Comparison of ENCODE assay signal across 8 mouse cellular contexts in genomic region chr2:139678275-139679140, GRCm38 (mm10). TPM values are rescaled to one million over a fixed set of nuclear protein-coding genes. Genes with fewer than 3 reads are reported as not detected.
DNase-seq lines count a peak whose midpoint lies in the region; ATAC-seq and TF ChIP-seq lines count a peak whose summit lies in the region.

No protein-coding gene starts in this region.

- H3K36me3 ChIP-seq in heart, embryonic 11.5 days (ENCODE audit: control insufficient read depth, insufficient read depth, low read length): no peaks in the 10 kb centered on the region
- no peaks in the 10 kb centered on the region for H3K36me3 ChIP-seq in limb, embryonic 14.5 days (ENCODE audit: control insufficient read depth, insufficient read depth, low read length)
- no peaks in the 10 kb centered on the region for H3K36me3 ChIP-seq in myocyte (ENCODE audit: control insufficient read depth, insufficient read depth)

- ATAC-seq in heart, embryonic 11.5 days (replicated peaks; ENCODE audit: insufficient number of reproducible peaks, low FRiP score, low TSS enrichment): peak; percentile 75
- ATAC-seq in limb, embryonic 14.5 days (ENCODE audit: low FRiP score, low read depth): peak; percentile 85

- under 1% methylated on average over 63 of the region's 84 CpGs for WGBS in heart, embryonic 11.5 days (ENCODE audit: insufficient replicate concordance)
- WGBS in limb, embryonic 14.5 days: under 1% methylated on average over 57 of the region's 84 CpGs

- peak overlapping the region; percentile 100 for H3K4me2 ChIP-seq in heart, embryonic 11.5 days
- peak overlapping the region; percentile 97 for H3K4me2 ChIP-seq in limb, embryonic 14.5 days (replicated peaks; ENCODE audit: low read depth, low read length, severe bottlenecking)
- H3K4me2 ChIP-seq in myocyte (ENCODE audit: low read depth): peak overlapping the region; percentile 59

- H3ac ChIP-seq in myocyte (ENCODE audit: control insufficient read depth, insufficient read length): no peak overlapping the region

- H3K9me3 ChIP-seq in heart, embryonic 11.5 days (replicated peaks; ENCODE audit: control insufficient read depth, low read length): no peaks in the 10 kb centered on the region
- no peaks in the 10 kb centered on the region for H3K9me3 ChIP-seq in limb, embryonic 14.5 days (ENCODE audit: control insufficient read depth, low read length)

- H3K4me3 ChIP-seq in bone marrow macrophage, adult 2 months (ENCODE audit: insufficient read depth, low read length): peak overlapping the region; percentile 56
- peak overlapping the region; percentile 74 for H3K4me3 ChIP-seq in heart, embryonic 11.5 days (ENCODE audit: low read depth, low read length)
- peak overlapping the region; percentile 96 for H3K4me3 ChIP-seq in limb, embryonic 14.5 days (replicated peaks; ENCODE audit: low read length)
- no peak overlapping the region for H3K4me3 ChIP-seq in myocyte

- no peak overlapping the region for H3K27ac ChIP-seq in bone marrow macrophage, adult 2 months (ENCODE audit: insufficient read depth, low read depth, low read length)
- peak overlapping the region; percentile 6; the same call in 1 of the 2 replicates for H3K27ac ChIP-seq in heart, embryonic 11.5 days (ENCODE audit: low read depth, low read length)
- H3K27ac ChIP-seq in limb, embryonic 14.5 days (replicated peaks; ENCODE audit: low read depth, low read length): peak overlapping the region; percentile 90

- H3K79me2 ChIP-seq in myocyte (ENCODE audit: control insufficient read depth, insufficient read depth): no peaks in the 10 kb centered on the region

- H3K4me1 ChIP-seq in bone marrow macrophage, adult 2 months (ENCODE audit: control insufficient read depth, insufficient read depth, low read length): no peaks in the 10 kb centered on the region
- H3K4me1 ChIP-seq in heart, embryonic 11.5 days (ENCODE audit: control insufficient read depth, insufficient read depth, low read length): peaks cover 5% of the 10 kb centered on the region; the same call in 1 of the 2 replicates
- peaks cover 15% of the 10 kb centered on the region for H3K4me1 ChIP-seq in limb, embryonic 14.5 days (ENCODE audit: control insufficient read depth, insufficient read depth, low read length)

- H3K27me3 ChIP-seq in heart, embryonic 11.5 days (ENCODE audit: control insufficient read depth, insufficient read depth, low read length): peaks cover 19% of the 10 kb centered on the region
- no peaks in the 10 kb centered on the region for H3K27me3 ChIP-seq in limb, embryonic 14.5 days (ENCODE audit: control insufficient read depth, insufficient read depth, low read length)
- peaks cover 26% of the 10 kb centered on the region for H3K27me3 ChIP-seq in myocyte (ENCODE audit: control insufficient read depth, insufficient read depth, insufficient read length)

- H3K9ac ChIP-seq in heart, embryonic 11.5 days (ENCODE audit: low read depth, low read length): peak overlapping the region; percentile 77
- peak overlapping the region; percentile 90 for H3K9ac ChIP-seq in limb, embryonic 14.5 days (ENCODE audit: low read depth, low read length, severe bottlenecking)

- TF ChIP-seq POLR2A in bone marrow macrophage, adult 2 months (IDR thresholded peaks at IDR 0.05; ENCODE audit: borderline replicate concordance, low read depth, low read length): no peak
- TF ChIP-seq POLR2A in limb, embryonic 14.5 days (IDR thresholded peaks at IDR 0.05; ENCODE audit: borderline replicate concordance, extremely low read depth, insufficient read depth, insufficient read length): no peak
- no peak for TF ChIP-seq POLR2A in myocyte (IDR thresholded peaks at IDR 0.05; ENCODE audit: insufficient read length, low read depth)

- DNase-seq in CD4-positive helper T cell, adult 2 months (ENCODE audit: low read depth, low spot score): peak; percentile 7
- DNase-seq in fibroblast of lung, adult 2 months (ENCODE audit: low read depth): peak; percentile 8
- DNase-seq in kidney, adult 9 months: peak; percentile 28
- DNase-seq in limb, embryonic 14.5 days (ENCODE audit: low spot score): peak; percentile 78
- DNase-seq in thymus, postnatal 0 days (ENCODE audit: low spot score): peak; percentile 21

- TF ChIP-seq CTCF in bone marrow macrophage, adult 2 months (IDR thresholded peaks at IDR 0.05; ENCODE audit: low read depth, low read length): no peak

TF ChIP-seq in myocyte, 11 proteins besides CTCF, POLR2A, EP300 and RAD21:
- no peak for TF ChIP-seq REST (IDR thresholded peaks at IDR 0.05; ENCODE audit: insufficient read depth, insufficient read length)
- no peak for TF ChIP-seq SRF (IDR thresholded peaks at IDR 0.05; ENCODE audit: control insufficient read depth, insufficient read length, low read depth)
- TF ChIP-seq CEBPB (IDR thresholded peaks at IDR 0.05; ENCODE audit: insufficient read depth, poor library complexity, severe bottlenecking): no peak
- no peak for TF ChIP-seq POLR2AphosphoS2 (IDR thresholded peaks at IDR 0.05; ENCODE audit: insufficient read length, low read depth)
- TF ChIP-seq MYOG (IDR thresholded peaks at IDR 0.05; ENCODE audit: control insufficient read depth in 1 of 3, insufficient read depth in 1 of 3, insufficient read length in 2 of 3, low read depth in 2 of 3): no peak
- TF ChIP-seq MAX (IDR thresholded peaks at IDR 0.05; ENCODE audit: low read depth): no peak

RNA-seq across cellular contexts. Expression of gene Ism1, which starts 0.5 kb away (rescaled TPM):
- not detected in 2 replicates for polyA plus RNA-seq in bone marrow macrophage, adult 2 months (2012; ENCODE audit: insufficient read depth, insufficient read length, missing spikeins)
- 0.38 and 1.1 TPM in 2 replicates for polyA plus RNA-seq in heart, embryonic 11.5 days (2014; fragmentation: Nextera tagmentation; extraction: Ambion mirVana)
- polyA plus RNA-seq in limb, embryonic 14.5 days (2012; rRNA removed): 12.8 and 15.0 TPM in 2 replicates
- polyA plus RNA-seq in limb, embryonic 14.5 days (2014; fragmentation: Nextera tagmentation; extraction: Ambion mirVana): 10.0 and 11.3 TPM in 2 replicates
- polyA plus RNA-seq in myocyte (2012; fragmentation: generic; extraction: Trizol): not detected
- polyA plus RNA-seq in thymus, postnatal 0 days (2015; fragmentation: Nextera tagmentation; extraction: Ambion mirVana): 0.12 and 0.13 TPM in 2 replicates

Comparison
In these comparisons a context has a peak if more than half of its experiments do, and no peak if none do; other contexts are left out.
1. DNase-seq: peak in every context shown above with its lines; median percentile 78 in limb, embryonic 14.5 days; 28 in kidney, adult 9 months; 21 in thymus, postnatal 0 days; 8 in fibroblast of lung, adult 2 months; 7 in CD4-positive helper T cell, adult 2 months.